Mouse (Mus musculus) intestine, embryonic 14.5 days (tissue): ENCODE measurements at regions not wholly inside any gene's neighbourhood (a gene's known extent, or its start where the extent isn't known, plus 50 kb on each side); places are given as distances from the start of the nearest gene placed in this dataset.

ENCODE experiments used
- ATAC-seq: fragments of 200-750 bp; cut with Nextera tagmentation; replicated peaks from 2 replicates; pipeline ENCODE4 v1.8.0; 2017; ENCODE audit warnings: low read depth, moderate number of reproducible peaks, moderate TSS enrichment, moderate library complexity; ENCODE audit not compliant: low FRiP score, low TSS enrichment
- DNase-seq: peaks from one replicate; pipeline ENCODE4 v3.0.0-alpha.2; 2018; ENCODE audit warnings: low spot score
- H3K27ac ChIP-seq: fragments of 300-500 bp; sonication (generic); 2 replicates; pipeline ENCODE4 v1.5.1; 2014; ENCODE audit warnings: low read depth, mild to moderate bottlenecking, control low read depth
- H3K27me3 ChIP-seq: fragments of 300-500 bp; sonication (generic); replicated peaks from 2 replicates; pipeline ENCODE4 v1.6.1; 2014; ENCODE audit warnings: low read length, control low read depth; ENCODE audit not compliant: control insufficient read depth, insufficient read depth
- H3K36me3 ChIP-seq: fragments of 300-500 bp; sonication (generic); 2 replicates; pipeline ENCODE4 v1.6.1; 2014; ENCODE audit warnings: low read length, control low read depth; ENCODE audit not compliant: control insufficient read depth, insufficient read depth
- H3K4me1 ChIP-seq: fragments of 300-500 bp; sonication (generic); replicated peaks from 2 replicates; pipeline ENCODE4 v1.6.1; 2014; ENCODE audit warnings: low read length, control low read depth, mixed read lengths; ENCODE audit not compliant: control insufficient read depth, insufficient read depth
- H3K4me2 ChIP-seq: fragments of 300-500 bp; sonication (generic); 2 replicates; pipeline ENCODE4 v1.6.1; 2014; ENCODE audit warnings: low read length
- H3K4me3 ChIP-seq: fragments of 300-500 bp; sonication (generic); 2 replicates; pipeline ENCODE4 v1.5.1; 2014; ENCODE audit warnings: low read depth, low read length, control low read depth, mixed read lengths
- H3K9ac ChIP-seq: fragments of 300-500 bp; sonication (generic); 2 replicates; pipeline ENCODE4 v1.6.1; 2014; ENCODE audit warnings: mild to moderate bottlenecking, low read length
- H3K9me3 ChIP-seq: fragments of 300-500 bp; sonication (generic); 2 replicates; pipeline ENCODE4 v1.6.1; 2016; ENCODE audit warnings: low read length, control low read depth; ENCODE audit not compliant: control insufficient read depth
- WGBS: fragments of 180-500 bp; shearing (Covaris S2); extraction: QIAGEN DNeasy Blood & Tissue Kit; methylation state at CpG from one replicate; pipeline ENCODE4 v1.1.7; 2014; 5-methylcytosine and 5-hydroxymethylcytosine counted together

DNA sequence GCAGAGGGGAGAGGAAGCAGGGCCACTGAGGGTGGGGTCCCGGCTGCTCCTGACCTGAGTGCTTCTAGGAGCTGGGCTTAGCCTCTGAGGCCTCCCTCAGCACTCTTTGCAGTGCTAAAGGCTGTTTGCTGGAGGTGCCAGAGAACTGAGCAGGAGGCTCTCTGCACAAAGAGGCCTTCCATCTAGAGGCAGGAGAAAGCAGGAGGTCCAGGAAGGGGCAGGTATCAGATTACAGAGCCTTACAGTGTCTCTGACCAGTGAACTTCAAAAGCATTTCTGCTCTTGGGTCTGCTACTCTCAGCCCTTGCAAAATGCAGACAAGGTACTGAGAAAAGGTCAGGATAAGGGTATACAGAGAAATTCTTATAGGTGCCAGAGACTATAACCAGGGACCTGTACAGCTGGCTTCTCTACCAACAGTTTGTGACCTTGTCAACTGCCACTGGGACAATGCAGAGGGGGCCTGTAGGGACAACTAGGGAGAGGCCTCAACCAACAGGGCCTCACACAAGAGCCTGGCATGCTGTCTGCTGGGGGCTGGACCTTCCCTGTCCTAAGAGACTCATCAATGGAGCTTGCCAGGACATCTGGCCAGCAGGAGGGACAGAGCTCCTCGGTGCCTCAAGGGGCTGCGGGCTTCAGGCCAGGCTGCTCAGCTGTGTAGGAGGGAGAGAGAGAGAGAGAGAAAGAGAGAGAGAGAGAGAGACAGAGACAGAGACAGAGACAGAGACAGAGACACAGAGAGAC is 380.3 kb upstream of the Tshz3 start:
- Histone ChIP-seq H3K4me2 (no peak overlapping the region), H3K36me3 (no peaks in the 10 kb centered on the region), H3K4me1 (peaks cover 5% of the 10 kb centered on the region), H3K27ac (no peak overlapping the region; the same call in 1 of the 2 replicates), H3K9me3 (no peaks in the 10 kb centered on the region), H3K27me3 (no peaks in the 10 kb centered on the region), H3K9ac (no peak overlapping the region), H3K4me3 (no peak overlapping the region)
- 21% methylated on average over 3 of the region's 3 CpGs for WGBS
- peak; percentile 53 for DNase-seq
- 0 out of 2 replicates have a peak, but pooled peaks have one; percentile 15 for ATAC-seq

DNA sequence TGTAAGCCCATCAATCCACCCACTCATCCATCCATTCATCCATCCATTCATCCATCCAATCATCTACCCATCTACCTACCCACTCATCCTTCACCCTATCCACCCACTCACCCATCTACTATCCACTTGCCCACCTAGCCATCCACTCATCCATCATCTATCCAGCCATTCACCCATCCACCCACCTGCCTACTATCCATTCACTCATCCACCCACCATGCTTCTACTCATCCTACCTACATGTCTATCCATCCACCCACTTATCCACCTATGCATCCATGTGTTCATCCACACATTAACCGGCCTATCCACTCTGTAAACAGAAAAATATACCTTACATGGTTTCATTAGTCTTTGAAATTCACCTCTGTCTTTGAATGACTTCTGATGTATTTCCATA is 384.2 kb upstream of the Tshz3 start:
- Histone ChIP-seq H3K4me2 (no peak overlapping the region), H3K4me1 (peaks cover 5% of the 10 kb centered on the region), H3K4me3 (no peak overlapping the region), H3K36me3 (no peaks in the 10 kb centered on the region), H3K27me3 (no peaks in the 10 kb centered on the region), H3K27ac (no peak overlapping the region), H3K9me3 (no peaks in the 10 kb centered on the region), H3K9ac (no peak overlapping the region)
- no peak for ATAC-seq
- 95% methylated on average over 1 of the region's 1 CpGs for WGBS
- DNase-seq = peak; percentile 10

DNA sequence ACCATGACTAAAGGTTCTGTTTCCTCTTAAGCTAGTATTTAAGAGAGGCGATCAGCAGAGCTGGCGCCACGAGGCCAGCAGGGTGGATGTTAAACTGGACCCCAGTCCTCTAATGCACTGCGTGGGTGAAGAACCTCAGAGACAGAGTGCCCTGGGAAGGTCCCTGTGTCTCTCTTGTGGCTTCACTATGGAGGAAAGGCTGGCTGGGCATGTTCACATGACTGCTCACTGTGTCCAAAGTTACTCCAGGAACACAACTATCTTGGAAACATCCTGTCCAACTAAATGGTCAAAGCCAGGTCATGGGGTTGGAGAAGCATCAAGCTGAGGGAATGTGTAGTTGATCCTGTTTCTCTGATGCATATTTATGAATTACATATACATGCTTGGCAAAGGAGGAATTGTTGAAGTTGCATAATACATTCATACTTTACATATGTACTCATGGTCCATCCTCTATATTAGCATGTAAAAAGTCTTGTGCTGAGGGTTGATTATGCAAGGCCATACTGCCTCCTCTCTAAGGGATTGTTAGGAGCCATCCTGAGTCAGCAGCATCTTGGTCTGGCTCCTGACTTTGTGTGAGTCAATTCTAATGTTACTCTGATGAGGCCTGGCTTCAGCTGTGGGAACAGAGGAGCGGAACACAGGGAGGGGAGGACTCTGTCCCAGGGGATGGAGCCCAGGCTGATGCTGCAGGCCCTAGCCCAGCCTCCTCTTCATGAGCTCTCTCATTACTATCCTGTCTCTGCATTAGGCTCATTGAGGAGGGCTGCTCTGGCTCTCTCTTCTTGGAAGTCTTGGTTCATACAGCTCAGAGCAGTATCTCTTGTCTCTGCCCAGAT is 387.9 kb upstream of the Tshz3 start:
- H3K27ac ChIP-seq = no peak overlapping the region
- H3K9me3 ChIP-seq = no peaks in the 10 kb centered on the region
- 89% methylated on average over 5 of the region's 5 CpGs for WGBS
- DNase-seq = no peak
- H3K27me3 ChIP-seq = no peaks in the 10 kb centered on the region
- no peak overlapping the region for H3K9ac ChIP-seq
- no peak overlapping the region for H3K4me3 ChIP-seq
- H3K4me2 ChIP-seq = no peak overlapping the region
- no peaks in the 10 kb centered on the region for H3K4me1 ChIP-seq
- ATAC-seq = no peak
- H3K36me3 ChIP-seq = no peaks in the 10 kb centered on the region

DNA sequence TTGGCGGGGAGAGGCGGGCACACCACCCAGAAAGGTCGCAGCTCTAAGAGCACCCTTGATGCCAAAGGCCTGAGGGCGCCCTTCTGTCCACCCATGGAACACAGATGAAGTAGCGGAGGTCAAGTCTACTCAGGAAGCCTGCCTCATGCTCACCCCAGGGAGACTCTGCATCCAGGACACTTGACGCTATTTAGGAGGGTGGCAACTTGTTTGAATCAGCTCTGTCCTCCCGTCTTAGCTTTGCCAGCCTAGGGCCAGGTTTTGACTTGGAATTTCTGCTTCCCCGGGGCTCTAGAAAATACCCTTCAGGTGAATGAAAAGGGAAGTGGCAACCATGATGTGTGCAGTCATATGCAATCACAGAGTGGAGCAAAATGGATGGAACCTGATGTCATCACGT is 389.2 kb upstream of the Tshz3 start:
- DNase-seq (no peak), ATAC-seq (no peak)
- WGBS = 85% methylated on average over 9 of the region's 9 CpGs
- Histone ChIP-seq H3K36me3 (no peaks in the 10 kb centered on the region), H3K27ac (no peak overlapping the region), H3K9ac (no peak overlapping the region), H3K4me3 (no peak overlapping the region), H3K27me3 (no peaks in the 10 kb centered on the region), H3K9me3 (no peaks in the 10 kb centered on the region), H3K4me2 (no peak overlapping the region), H3K4me1 (no peaks in the 10 kb centered on the region)

DNA sequence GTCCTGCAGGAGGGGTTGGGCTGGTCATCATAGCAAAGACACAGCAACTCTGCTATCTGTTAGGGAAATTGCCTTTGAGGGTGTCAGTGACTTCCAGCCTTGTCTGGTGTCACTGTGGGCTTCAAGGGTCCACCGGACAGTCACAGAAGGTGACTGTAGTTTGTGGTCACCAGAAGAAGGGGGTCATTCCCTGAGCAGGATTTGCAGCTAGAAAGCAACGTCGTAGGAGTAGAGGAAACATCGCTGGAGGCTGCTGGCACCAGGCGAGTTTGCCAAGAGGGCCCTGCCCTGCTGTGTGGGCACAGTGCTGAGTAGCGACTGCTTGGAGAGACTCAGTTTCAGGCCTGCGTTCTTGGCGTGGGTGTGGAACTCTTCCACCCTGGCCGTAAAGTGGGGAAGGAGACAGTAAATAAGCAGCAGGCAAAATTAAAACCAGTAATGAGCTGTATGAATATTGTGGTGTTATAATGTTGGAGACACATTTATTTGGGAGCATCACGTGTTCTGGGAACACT is 389.8 kb upstream of the Tshz3 start:
- Histone ChIP-seq H3K4me1 (no peaks in the 10 kb centered on the region), H3K4me2 (no peak overlapping the region), H3K27ac (no peak overlapping the region), H3K9me3 (no peaks in the 10 kb centered on the region), H3K4me3 (no peak overlapping the region), H3K9ac (no peak overlapping the region), H3K27me3 (no peaks in the 10 kb centered on the region), H3K36me3 (no peaks in the 10 kb centered on the region)
- no peak for DNase-seq
- ATAC-seq = no peak
- 84% methylated on average over 10 of the region's 10 CpGs for WGBS

DNA sequence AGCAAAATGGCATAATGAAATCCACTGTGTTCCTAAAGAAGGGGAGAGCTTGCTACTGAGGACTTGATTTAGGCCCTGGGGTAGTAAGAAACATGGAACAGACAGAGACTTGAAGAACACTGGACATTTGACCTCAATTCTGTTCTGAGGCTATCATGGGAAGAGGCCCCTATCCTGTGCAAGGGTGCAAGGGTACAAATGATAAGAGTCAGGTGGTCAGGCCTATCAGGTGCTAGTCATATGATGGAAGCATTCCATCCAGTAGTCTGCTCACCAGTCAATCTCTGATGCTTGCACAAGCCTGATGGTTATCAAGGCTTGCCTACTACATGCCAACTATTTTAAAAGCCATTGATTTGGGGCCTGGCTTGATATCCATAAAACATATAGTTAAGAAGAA is 420.6 kb upstream of the Tshz3 start:
- ATAC-seq (no peak), DNase-seq (no peak)
- H3K4me3 ChIP-seq = no peak overlapping the region
- no peaks in the 10 kb centered on the region for H3K9me3 ChIP-seq
- no peaks in the 10 kb centered on the region for H3K27me3 ChIP-seq
- no peak overlapping the region for H3K4me2 ChIP-seq
- H3K27ac ChIP-seq = no peak overlapping the region
- H3K9ac ChIP-seq = no peak overlapping the region
- no peaks in the 10 kb centered on the region for H3K36me3 ChIP-seq
- no peaks in the 10 kb centered on the region for H3K4me1 ChIP-seq

DNA sequence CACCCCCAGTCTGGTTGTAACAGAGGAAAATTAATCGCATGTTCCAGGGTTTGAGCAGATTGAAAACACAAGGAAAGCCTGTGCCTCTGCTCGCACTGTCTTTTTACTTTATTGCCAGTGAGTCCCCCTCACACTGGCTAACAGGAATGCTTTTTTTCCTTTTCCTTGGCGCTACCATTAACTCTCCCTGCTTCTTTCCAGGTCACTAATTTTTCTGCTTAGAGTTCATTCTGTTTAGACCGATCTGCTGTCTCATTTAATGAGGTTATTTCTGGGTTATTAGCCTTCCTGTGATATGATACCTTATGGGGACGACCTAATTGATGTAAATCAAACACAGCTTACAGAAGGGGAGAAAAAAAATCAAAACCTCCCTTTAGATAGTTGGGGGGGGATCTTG is 429.0 kb upstream of the Tshz3 start:
- no peaks in the 10 kb centered on the region for H3K9me3 ChIP-seq
- H3K4me2 ChIP-seq = no peak overlapping the region
- no peak overlapping the region for H3K27ac ChIP-seq
- H3K36me3 ChIP-seq = no peaks in the 10 kb centered on the region
- DNase-seq (no peak), ATAC-seq (no peak)
- no peak overlapping the region for H3K9ac ChIP-seq
- no peaks in the 10 kb centered on the region for H3K4me1 ChIP-seq
- no peaks in the 10 kb centered on the region for H3K27me3 ChIP-seq
- no peak overlapping the region for H3K4me3 ChIP-seq
- 49% methylated on average over 5 of the region's 5 CpGs for WGBS

DNA sequence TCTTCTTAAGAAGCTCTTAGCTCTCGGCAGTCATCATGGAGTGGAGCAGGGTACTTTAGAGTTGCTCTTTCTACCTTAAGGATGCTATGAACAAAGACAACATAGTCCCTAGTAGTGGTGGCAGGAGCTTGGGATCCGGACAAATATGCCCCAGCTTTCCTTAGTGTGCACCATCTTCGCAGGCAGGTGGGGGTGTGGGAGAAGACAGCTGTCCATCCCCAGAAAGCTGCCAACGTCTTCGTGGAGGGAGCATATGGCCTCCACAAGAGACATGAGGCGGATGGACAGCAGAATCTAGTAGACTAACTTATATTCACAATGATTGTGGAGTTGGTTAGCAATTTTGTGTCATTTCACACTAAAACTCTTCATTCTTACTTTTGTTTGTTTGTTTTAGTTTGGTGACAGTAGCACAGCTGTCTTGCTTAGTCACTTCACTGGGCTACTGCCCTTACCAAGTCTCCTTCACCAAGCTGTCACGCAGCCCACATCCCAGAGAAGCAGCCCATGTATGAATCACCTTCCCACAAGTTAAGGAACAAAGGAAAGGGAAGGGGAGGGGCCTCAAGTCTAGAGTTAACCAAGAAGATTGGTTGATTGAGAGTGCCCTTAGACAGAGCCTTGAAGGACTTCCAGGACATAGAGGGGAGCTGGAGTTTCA is 432.6 kb upstream of the Tshz3 start:
- H3K9me3 ChIP-seq = no peaks in the 10 kb centered on the region
- no peaks in the 10 kb centered on the region for H3K27me3 ChIP-seq
- H3K9ac ChIP-seq = no peak overlapping the region
- H3K27ac ChIP-seq = no peak overlapping the region
- H3K36me3 ChIP-seq = no peaks in the 10 kb centered on the region
- no peak for ATAC-seq
- WGBS = 85% methylated on average over 7 of the region's 7 CpGs
- H3K4me3 ChIP-seq = no peak overlapping the region
- DNase-seq = no peak
- H3K4me1 ChIP-seq = no peaks in the 10 kb centered on the region
- H3K4me2 ChIP-seq = no peak overlapping the region
